Mouse (Mus musculus): ENCODE data around the gene Vmn2r76. TPM values are rescaled to one million over a fixed set of nuclear protein-coding genes. Genes with fewer than 3 reads are reported as not detected.
"Not testable (repeated sequence)": the region's sequence is repeated elsewhere in the genome, so short reads cannot be mapped to it uniquely, and the experiment has no call there.

Gene Vmn2r76
- not detected for total RNA-seq (2021)

- no peak for DNase-seq
Observed at GRCm38 (mm10) chr7:86246208-86246607, at the start of gene Vmn2r76. TSS of gene Vmn2r76 (minus strand) at chr7:86246308.

GRCm38 (mm10) chr7:86277072-86277471 is 31.0 kb upstream of the Vmn2r76 start, which contains the start of gene Olfr310:
TSS of gene Olfr310 (minus strand) at chr7:86277172.
- no peak for DNase-seq

GRCm38 (mm10) chr7:86211345-86211744 is 34.8 kb downstream of the Vmn2r76 start:
- no peak for DNase-seq

- not testable (repeated sequence) for DNase-seq
Observed at GRCm38 (mm10) chr7:86171678-86172077, 74.4 kb downstream of the Vmn2r76 start, which contains the start of gene Vmn2r75. TSS of gene Vmn2r75 (minus strand) at chr7:86171778.

Other genes with a start within 250 kb of the Vmn2r76 start
- not detected for gene Vmn2r75, start 74.5 kb downstream of the Vmn2r76 start, total RNA-seq (2021)
- gene Olfr310, start 30.9 kb upstream of the Vmn2r76 start, total RNA-seq (2021) = not detected
- gene Olfr309, start 67.4 kb upstream of the Vmn2r76 start, total RNA-seq (2021) = not detected
- gene Olfr308, start 79.3 kb upstream of the Vmn2r76 start, total RNA-seq (2021) = not detected
- not detected for gene Olfr307, start 91.3 kb upstream of the Vmn2r76 start, total RNA-seq (2021)
- gene Olfr305, start 120.6 kb upstream of the Vmn2r76 start, total RNA-seq (2021) = not detected
- gene Olfr304, start 140.3 kb upstream of the Vmn2r76 start, total RNA-seq (2021) = not detected
- not detected for gene Olfr303, start 151.5 kb upstream of the Vmn2r76 start, total RNA-seq (2021)
- not detected for gene Olfr301, start 157.5 kb upstream of the Vmn2r76 start, total RNA-seq (2021)
- gene Olfr299, start 213.6 kb upstream of the Vmn2r76 start, total RNA-seq (2021) = not detected
- not detected for gene Olfr298, start 246.2 kb upstream of the Vmn2r76 start, total RNA-seq (2021)